Mouse (Mus musculus): Measurements from ENCODE around the gene Manf. TPM values are rescaled to one million over a fixed set of nuclear protein-coding genes. Genes with fewer than 3 reads are reported as not detected.

Manf gene
- polyA plus RNA-seq, 1 experiment from 2014 or later = 171 TPM

GRCm38 (mm10) chr9:106885901-106886731, 5.7 kb downstream of the Manf start:
- peak; percentile 13 for ATAC-seq

GRCm38 (mm10) chr9:106884996-106885900, 6.5 kb downstream of the Manf start:
- ATAC-seq (no peak), DNase-seq (ENCODE audit: low spot score) (no peak)
- Histone ChIP-seq H3K4me3 (ENCODE audit: low read depth, low read length) (peak overlapping the region; percentile 99), H3K36me3 (ENCODE audit: insufficient read depth, low read length) (peaks cover 11% of the 10 kb centered on the region), H3K27me3 (replicated peaks; ENCODE audit: insufficient read depth, low read length) (no peaks in the 10 kb centered on the region), H3K4me2 (replicated peaks; ENCODE audit: low read depth, low read length) (peak overlapping the region; percentile 100), H3K27ac (ENCODE audit: low read length) (no peak overlapping the region), H3K9ac (replicated peaks; ENCODE audit: low read depth) (peak overlapping the region; percentile 76; the same call in 1 of the 2 replicates), H3K4me1 (ENCODE audit: insufficient read depth, low read depth, low read length) (peaks cover 26% of the 10 kb centered on the region), H3K9me3 (ENCODE audit: low read length) (no peaks in the 10 kb centered on the region)
- WGBS = 13% methylated on average over 44 of the region's 44 CpGs
- TF ChIP-seq CTCF (IDR thresholded peaks at IDR 0.05) (no peak), EP300 (IDR thresholded peaks at IDR 0.05) (no peak)

More at GRCm38 (mm10) chr9:106885901-106886731, 5.7 kb downstream of the Manf start:
- peak; percentile 54 for DNase-seq (ENCODE audit: low spot score)
- peak overlapping the region; percentile 99 for H3K4me3 ChIP-seq (ENCODE audit: low read depth, low read length)
- peaks cover 11% of the 10 kb centered on the region for H3K36me3 ChIP-seq (ENCODE audit: insufficient read depth, low read length)
- peak overlapping the region; percentile 87 for H3K27ac ChIP-seq (ENCODE audit: low read length)
- no peaks in the 10 kb centered on the region for H3K27me3 ChIP-seq (replicated peaks; ENCODE audit: insufficient read depth, low read length)
- H3K4me2 ChIP-seq (replicated peaks; ENCODE audit: low read depth, low read length) = peak overlapping the region; percentile 100
- 3% methylated on average over 72 of the region's 107 CpGs for WGBS
- H3K4me1 ChIP-seq (ENCODE audit: insufficient read depth, low read depth, low read length) = peaks cover 29% of the 10 kb centered on the region
- no peaks in the 10 kb centered on the region for H3K9me3 ChIP-seq (ENCODE audit: low read length)
- TF ChIP-seq CTCF (IDR thresholded peaks at IDR 0.05) (no peak), EP300 (IDR thresholded peaks at IDR 0.05) (no peak)
- H3K9ac ChIP-seq (replicated peaks; ENCODE audit: low read depth) = peak overlapping the region; percentile 76

GRCm38 (mm10) chr9:106884306-106884705, 7.5 kb downstream of the Manf start:
- H3K4me2 ChIP-seq (replicated peaks; ENCODE audit: low read depth, low read length) = peak overlapping the region; percentile 100
- H3K9ac ChIP-seq (replicated peaks; ENCODE audit: low read depth) = peak overlapping the region; percentile 8; the same call in 1 of the 2 replicates
- no peak overlapping the region for H3K27ac ChIP-seq (ENCODE audit: low read length)
- H3K9me3 ChIP-seq (ENCODE audit: low read length) = no peaks in the 10 kb centered on the region
- TF ChIP-seq EP300 (IDR thresholded peaks at IDR 0.05) (no peak), CTCF (IDR thresholded peaks at IDR 0.05) (no peak)
- peaks cover 11% of the 10 kb centered on the region for H3K36me3 ChIP-seq (ENCODE audit: insufficient read depth, low read length)
- H3K27me3 ChIP-seq (replicated peaks; ENCODE audit: insufficient read depth, low read length) = no peaks in the 10 kb centered on the region
- no peak for ATAC-seq
- H3K4me1 ChIP-seq (ENCODE audit: insufficient read depth, low read depth, low read length) = peaks cover 24% of the 10 kb centered on the region
- peak overlapping the region; percentile 14; the same call in 1 of the 2 replicates for H3K4me3 ChIP-seq (ENCODE audit: low read depth, low read length)
- WGBS = 22% methylated on average over 16 of the region's 16 CpGs
- no peak for DNase-seq (ENCODE audit: low spot score)

- TF ChIP-seq CTCF (IDR thresholded peaks at IDR 0.05) (no peak), EP300 (IDR thresholded peaks at IDR 0.05) (no peak)
- DNase-seq (ENCODE audit: low spot score) (no peak), ATAC-seq (no peak)
- Histone ChIP-seq H3K27ac (ENCODE audit: low read length) (no peak overlapping the region), H3K4me3 (ENCODE audit: low read depth, low read length) (no peak overlapping the region), H3K4me2 (replicated peaks; ENCODE audit: low read depth, low read length) (no peak overlapping the region), H3K9me3 (ENCODE audit: low read length) (no peaks in the 10 kb centered on the region), H3K9ac (replicated peaks; ENCODE audit: low read depth) (no peak overlapping the region; the same call in 1 of the 2 replicates), H3K27me3 (replicated peaks; ENCODE audit: insufficient read depth, low read length) (no peaks in the 10 kb centered on the region), H3K4me1 (ENCODE audit: insufficient read depth, low read depth, low read length) (peaks cover 24% of the 10 kb centered on the region), H3K36me3 (ENCODE audit: insufficient read depth, low read length) (peaks cover 6% of the 10 kb centered on the region; the same call in 1 of the 2 replicates)
- WGBS = 66% methylated on average over 3 of the region's 3 CpGs
Measured at GRCm38 (mm10) chr9:106883085-106883484, 8.7 kb downstream of the Manf start.

DNA sequence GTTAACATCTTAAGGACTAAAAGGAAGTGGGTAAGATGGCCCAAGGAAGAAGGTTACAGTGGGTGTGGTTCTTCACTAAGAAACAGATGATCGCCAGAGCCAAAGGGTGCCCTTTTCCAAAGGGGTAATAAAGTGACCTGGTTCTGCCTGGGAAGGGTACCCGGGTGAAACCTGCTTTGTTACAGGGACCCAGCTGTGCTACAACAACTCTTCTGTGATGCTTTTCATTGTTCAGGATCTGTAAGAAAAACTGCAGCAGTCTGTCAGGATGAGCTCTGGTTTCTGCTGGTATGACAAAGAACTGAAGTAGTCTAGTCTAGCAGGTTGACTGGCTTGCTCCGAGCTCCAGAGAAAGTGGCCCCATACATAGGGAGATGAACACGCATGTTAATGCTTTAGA, 9.6 kb downstream of the Manf start:
- no peaks in the 10 kb centered on the region for H3K9me3 ChIP-seq (ENCODE audit: low read length)
- H3K27me3 ChIP-seq (replicated peaks; ENCODE audit: insufficient read depth, low read length) = no peaks in the 10 kb centered on the region
- no peak overlapping the region for H3K27ac ChIP-seq (ENCODE audit: low read length)
- no peak overlapping the region for H3K4me2 ChIP-seq (replicated peaks; ENCODE audit: low read depth, low read length)
- H3K4me3 ChIP-seq (ENCODE audit: low read depth, low read length) = no peak overlapping the region
- H3K36me3 ChIP-seq (ENCODE audit: insufficient read depth, low read length) = peaks cover 6% of the 10 kb centered on the region
- H3K4me1 ChIP-seq (ENCODE audit: insufficient read depth, low read depth, low read length) = peaks cover 24% of the 10 kb centered on the region
- 69% methylated on average over 4 of the region's 4 CpGs for WGBS
- DNase-seq (ENCODE audit: low spot score) = no peak
- no peak for ATAC-seq
- H3K9ac ChIP-seq (replicated peaks; ENCODE audit: low read depth) = no peak overlapping the region
- TF ChIP-seq EP300 (IDR thresholded peaks at IDR 0.05) (no peak), CTCF (IDR thresholded peaks at IDR 0.05) (no peak)
